Mouse (Mus musculus) T-helper 1 cell (primary cell): ENCODE data around the gene Masp1.

Source experiments
- in situ Hi-C: fragments of 300-600 bp; cut with MboI, MseI; formaldehyde crosslinking; loops from one replicate; pipeline ENCODE4 v1.15.1; 2025; ENCODE audit warnings: high pct_unique_total_duplicates

The Masp1 gene

GRCm38 (mm10) chr16:23463671-23464347 is 56.8 kb downstream of the Masp1 start:
- in situ Hi-C loops = no loop called here

GRCm38 (mm10) chr16:23458906-23459588 is 61.6 kb downstream of the Masp1 start:
- in situ Hi-C loops = no loop called here

DNA sequence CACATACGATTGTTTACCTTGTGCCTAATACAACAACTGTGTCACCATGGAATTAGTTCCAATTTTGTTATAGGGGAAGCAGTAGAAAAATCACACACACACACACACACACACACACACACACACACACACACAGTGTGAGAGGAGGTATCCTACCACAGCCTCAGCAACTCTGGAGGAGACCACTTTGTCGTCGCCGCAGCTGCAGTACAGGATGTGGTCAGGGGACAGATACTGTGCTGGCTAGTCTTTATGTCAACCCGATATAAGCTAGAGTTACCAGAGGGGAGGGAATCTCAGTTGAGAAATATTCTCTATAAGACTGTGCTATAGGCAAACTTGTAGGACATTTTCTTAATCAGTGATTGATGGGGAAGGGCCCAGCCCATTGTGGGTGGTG is 63.3 kb downstream of the Masp1 start:
- in situ Hi-C loops = no loop called here

DNA sequence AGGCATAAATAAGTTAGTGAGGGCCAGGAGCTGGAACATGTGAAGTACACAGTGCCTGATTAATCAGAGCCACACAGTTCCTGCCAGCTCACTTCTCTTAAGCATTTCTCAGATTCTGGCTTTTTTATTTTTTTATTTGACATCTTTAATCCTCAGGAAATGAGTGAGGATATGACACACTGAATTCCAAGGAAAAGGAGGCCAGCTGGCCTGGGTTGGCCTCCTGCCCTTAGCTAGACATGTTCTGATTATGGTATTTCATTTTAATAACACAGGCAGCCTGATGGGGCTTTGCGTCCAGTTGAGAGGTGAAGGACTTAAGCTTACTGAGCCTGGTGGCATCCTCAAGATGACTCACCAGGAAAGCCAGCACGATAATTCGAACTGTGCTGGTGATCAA is 64.1 kb downstream of the Masp1 start:
- in situ Hi-C loops = no loop called here

GRCm38 (mm10) chr16:23454376-23454775 is 66.2 kb downstream of the Masp1 start:
- in situ Hi-C loops = loop anchor here (5.0 kb wide), 2 partner anchors 443 to 503 kb away; no protein-coding TSS in a partner anchor

DNA sequence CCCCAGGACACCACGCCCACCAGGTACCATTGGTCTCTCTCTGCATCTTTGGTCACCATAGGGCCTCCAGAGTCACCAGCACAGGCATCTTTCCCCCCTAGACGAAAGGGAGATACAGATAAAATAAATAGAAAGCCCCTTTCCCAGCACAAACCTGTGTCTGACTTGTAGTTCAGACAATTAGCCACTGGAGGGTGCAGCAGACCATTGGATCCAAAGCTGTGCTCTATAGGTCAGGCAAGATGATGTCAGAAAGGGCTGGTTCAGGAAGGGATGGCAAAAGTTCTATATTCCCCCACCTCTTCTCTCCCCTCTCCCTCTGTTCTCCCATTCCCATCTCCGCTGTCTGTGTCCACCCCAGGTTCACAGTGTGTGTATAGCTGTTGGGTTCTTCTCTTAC is 68.1 kb downstream of the Masp1 start:
- in situ Hi-C loops = loop anchor here (5.0 kb wide), 2 partner anchors 445 to 505 kb away; no protein-coding TSS in a partner anchor

GRCm38 (mm10) chr16:23450816-23451215 is 69.8 kb downstream of the Masp1 start:
- in situ Hi-C loops = loop anchor here (5.0 kb wide), 2 partner anchors 446 to 506 kb away; no protein-coding TSS in a partner anchor

GRCm38 (mm10) chr16:23449946-23450345 is 70.7 kb downstream of the Masp1 start:
- in situ Hi-C loops = loop anchor here (5.0 kb wide), 2 partner anchors 447 to 507 kb away; no protein-coding TSS in a partner anchor

GRCm38 (mm10) chr16:23444231-23444630 is 76.4 kb downstream of the Masp1 start:
- in situ Hi-C loops = no loop called here

DNA sequence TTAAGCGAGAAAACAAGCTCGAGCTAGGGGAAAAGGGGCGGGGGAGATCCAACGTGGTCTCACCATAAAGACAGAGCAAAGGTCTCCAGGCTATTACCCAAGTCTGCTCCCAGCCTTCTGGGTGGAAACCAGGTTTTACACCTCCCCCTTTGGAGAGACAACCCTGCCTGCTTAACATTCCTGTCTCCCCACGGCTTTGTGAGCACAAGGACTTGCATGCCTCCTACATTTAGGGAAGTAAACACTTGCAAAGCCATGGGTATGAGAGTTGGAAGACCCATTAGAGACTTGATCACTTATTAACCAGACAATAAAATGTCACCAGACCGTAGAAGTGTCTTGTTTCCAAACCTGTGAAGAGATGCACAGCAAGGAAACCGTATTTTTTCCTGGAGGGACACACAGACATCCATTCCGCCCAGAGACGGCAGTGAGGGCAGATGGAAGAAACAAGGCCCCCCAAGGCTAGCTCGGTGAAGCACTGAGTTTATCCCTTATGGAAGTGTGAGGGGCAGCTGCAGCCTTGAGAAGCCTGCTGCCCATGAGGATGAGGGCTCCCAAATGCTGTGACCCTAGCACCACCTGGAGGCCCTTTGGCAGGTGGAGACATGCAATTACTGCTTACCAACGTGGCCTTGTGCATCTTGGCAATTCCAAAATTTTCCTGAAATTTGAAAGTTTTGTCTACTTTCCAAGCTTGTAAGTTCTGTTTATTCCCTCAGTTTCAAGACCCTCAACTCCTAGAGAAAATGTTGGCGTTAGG is 83.0 kb downstream of the Masp1 start:
- in situ Hi-C loops = no loop called here

- in situ Hi-C loops = no loop called here
Measured at GRCm38 (mm10) chr16:23429991-23430390, 90.6 kb downstream of the Masp1 start.

DNA sequence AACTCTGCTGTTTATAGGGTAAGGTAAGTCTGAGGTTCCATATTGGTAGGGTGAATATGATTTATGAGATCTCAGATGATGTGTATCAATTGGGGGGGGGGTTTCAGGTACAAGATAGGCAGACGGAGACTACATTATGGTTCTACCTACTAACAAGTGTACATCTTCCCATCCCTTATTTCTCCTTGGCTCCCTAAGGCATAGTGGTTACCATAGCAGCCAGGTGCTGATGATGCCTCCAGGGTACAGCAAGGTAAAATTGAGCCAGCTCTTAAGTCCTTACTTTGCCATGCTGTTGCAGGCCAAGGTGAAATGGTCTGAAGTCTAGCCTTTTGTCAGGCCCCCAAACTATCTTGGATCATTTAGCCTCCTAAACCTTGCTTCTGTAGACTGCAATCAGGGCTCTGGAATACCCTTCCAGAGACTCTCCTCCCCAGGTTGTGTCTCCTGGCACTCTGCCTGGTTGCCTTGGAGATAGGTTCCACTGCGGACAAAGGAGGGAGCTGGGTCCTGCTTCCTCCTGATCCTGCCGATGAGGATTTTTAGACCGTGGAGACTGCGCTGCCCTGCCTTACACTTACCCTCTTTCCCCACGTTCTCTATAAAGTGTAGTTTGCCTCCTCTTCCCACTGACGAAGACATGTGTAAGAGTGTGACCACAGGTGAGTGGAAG is 91.8 kb downstream of the Masp1 start, which contains the start of gene Rtp1:
Rtp1 (plus strand) TSS at position 487 of the 673 bp plus-strand sequence.
- in situ Hi-C loops = no loop called here

GRCm38 (mm10) chr16:23427701-23428100 is 92.9 kb downstream of the Masp1 start:
- in situ Hi-C loops = no loop called here

DNA sequence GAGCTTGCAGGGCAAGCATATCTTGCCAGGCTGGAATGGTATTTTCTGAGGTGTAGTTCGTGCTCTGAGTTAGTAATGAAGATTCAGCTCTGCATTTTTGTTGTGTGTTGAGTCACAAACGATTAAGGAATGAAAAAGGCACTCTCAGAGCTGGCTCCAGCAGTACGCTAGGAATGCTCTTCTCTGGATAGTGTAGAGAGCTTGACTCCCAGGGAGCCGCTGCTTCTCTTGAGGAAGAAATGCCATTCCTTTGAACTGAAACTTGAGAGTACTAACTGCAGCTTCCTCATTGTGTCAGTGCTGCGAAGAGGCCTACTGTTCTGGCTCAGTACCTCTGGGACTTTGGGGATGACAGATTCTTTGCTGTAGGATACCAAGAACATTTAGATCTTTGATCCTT is 96.8 kb downstream of the Masp1 start:
- in situ Hi-C loops = no loop called here

DNA sequence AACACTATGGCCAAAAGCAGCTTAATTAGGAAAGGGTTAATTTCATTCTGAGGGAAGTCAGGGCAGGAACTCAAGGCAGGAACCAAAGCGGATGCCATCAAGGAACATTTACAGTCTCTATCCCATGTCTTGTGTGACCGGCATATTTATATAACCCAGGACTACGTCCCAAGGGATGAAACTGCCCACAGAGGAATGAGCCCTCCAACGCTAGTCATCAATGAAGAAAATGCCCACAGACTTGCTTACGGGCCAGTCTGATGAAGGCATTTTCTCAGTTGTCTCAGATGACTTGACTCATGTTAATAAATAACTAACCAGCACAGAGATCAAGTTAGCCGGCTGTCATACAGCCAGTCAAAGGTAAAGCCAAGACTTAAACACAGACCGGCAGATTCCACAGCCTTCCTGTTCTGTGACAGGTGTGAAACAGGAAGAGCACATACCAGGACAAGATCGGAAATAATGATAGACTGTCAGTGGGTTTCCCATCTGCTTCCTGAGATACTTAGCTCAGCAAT is 101.0 kb downstream of the Masp1 start:
- in situ Hi-C loops = no loop called here

DNA sequence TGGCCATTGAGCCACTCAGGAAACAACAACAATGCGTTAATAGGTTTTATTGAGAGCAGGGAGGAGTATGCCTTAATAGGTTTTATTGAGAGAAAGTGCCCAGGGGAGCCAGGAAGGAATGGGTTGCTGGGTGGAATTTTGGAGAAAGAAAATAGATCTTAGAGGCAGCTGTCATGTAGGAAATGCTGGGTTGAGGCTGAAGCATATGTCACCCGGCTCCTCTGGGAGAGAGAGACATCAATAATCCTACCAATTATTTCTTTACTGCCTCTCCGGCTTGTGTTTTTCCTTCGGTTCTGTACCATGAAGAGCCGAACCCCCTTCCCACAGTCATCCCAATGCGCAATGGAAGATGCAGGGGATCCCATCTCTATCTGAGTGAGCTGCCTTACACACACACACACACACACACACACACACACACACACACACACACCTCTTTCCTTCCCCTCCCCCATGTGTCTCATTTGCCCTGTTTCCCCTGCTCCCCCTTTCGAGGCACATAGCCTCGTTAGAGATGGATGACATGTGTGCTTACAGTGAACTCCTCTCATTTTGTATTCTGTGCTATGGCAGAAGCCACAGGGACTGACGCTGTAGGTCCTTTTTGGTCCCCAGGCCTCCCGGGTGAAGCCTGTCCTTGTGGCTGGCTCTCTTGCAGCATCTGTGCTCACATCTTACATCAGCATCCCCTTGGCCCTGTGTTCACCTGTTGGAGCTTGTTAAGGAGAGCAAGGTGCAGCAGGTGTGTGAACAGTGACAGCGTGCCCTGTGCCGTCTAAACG is 103.0 kb downstream of the Masp1 start:
- in situ Hi-C loops = no loop called here

DNA sequence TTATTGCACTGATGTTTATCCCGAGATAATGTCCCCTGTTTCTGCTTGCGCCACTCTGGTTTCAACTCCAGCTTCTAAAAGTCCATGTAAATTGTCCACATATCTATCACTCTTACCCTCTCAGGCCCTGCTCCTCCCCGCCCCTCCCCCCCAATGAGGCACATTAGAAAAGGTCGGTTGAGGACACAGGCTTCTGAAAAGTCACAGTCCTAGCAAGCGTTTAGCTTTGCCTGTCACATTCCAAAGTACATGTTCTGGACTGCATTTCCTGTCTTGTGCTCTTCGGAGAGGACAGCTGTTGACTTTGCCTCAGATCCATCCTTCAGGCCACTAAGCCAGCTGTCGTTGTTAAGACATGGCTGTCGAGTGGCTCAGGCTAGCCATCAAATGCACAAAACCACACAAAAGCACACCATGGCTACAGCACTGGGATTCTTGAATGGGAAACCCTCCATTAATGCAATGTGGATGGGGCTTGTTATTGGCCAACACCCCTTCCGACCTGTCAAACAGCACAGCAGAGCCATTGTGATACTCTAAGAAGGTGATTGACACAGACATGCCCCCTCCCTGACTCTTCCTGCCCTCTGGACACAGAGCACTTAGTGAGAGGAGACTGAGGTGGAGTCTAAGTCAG is 103.8 kb downstream of the Masp1 start:
- in situ Hi-C loops = no loop called here

GRCm38 (mm10) chr16:23416261-23416656 is 104.4 kb downstream of the Masp1 start:
- in situ Hi-C loops = no loop called here

DNA sequence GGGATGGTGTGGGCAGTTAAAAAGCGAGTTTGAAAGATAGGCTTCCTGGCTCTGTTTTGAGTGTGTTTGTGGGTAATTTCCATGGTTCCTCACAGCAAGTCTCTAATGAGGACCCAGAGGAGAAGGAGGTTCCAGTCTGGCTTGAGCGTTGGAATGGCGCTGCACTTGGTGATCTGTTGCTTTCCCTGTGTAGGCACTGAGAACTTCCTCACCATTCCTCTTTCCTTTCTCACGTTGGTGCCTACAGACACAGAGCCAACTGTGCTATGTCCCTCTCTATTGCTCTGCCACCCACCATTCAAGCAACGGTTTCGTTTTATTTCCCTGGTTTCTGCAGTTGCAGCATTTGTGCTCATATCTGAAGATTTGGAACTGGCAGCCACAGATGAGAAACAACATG is 107.7 kb downstream of the Masp1 start:
- in situ Hi-C loops = no loop called here
